In the genomic region with DNA sequence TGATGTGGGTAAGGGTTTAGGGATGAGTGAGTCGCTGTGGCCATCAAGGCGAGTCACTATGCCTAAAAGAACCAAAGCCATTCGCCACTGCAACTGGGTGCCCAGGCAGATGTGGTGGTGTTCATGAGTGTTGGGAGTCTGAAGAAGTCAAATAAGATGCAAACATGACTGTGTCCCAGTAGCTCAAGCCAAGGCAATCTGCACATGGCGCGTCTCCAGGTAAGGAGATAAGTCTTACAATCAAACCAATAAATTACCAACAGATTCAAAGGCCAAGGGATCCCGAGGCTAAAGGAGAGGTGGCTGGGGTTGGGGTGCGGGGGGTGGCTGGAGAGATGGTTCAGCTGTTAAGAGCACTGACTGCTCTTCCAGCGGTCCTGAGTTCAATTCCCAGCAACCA, we compare ENCODE assay signal across 26 mouse cellular contexts. TPM values are rescaled to one million over a fixed set of nuclear protein-coding genes. Genes with fewer than 3 reads are reported as not detected.
DNase-seq lines count a peak whose midpoint lies in the region; ATAC-seq and TF ChIP-seq lines count a peak whose summit lies in the region.
"Had no signal": no experiment of that assay in that cellular context is flagged by ENCODE, and none has a peak within 500 bp of the region (broad histone marks: within the 10 kb centered on the region; RNA-seq: fewer than 3 reads in every experiment).

No protein-coding gene starts in this region.

- H3K36me3 ChIP-seq in intestine, postnatal 0 days (ENCODE audit: control insufficient read depth, insufficient read depth), result no peaks in the 10 kb centered on the region
- no peaks in the 10 kb centered on the region for H3K36me3 ChIP-seq in intestine, embryonic 15.5 days
- H3K36me3 ChIP-seq in small intestine, adult 2 months (ENCODE audit: control insufficient read depth, insufficient read depth, low read length), result no peaks in the 10 kb centered on the region
- H3K36me3 ChIP-seq: G1E had no signal

- TF ChIP-seq POLR2A in small intestine, adult 2 months (IDR thresholded peaks at IDR 0.05; ENCODE audit: low read depth, low read length), result no peak

- 0 out of 2 replicates have a peak, but pooled peaks cover 3% of the 10 kb centered on the region for H3K27me3 ChIP-seq in intestine, postnatal 0 days (replicated peaks; ENCODE audit: control insufficient read depth, insufficient read depth, low read length)
- peaks cover 4% of the 10 kb centered on the region; the same call in 1 of the 2 replicates for H3K27me3 ChIP-seq in intestine, embryonic 15.5 days (replicated peaks)
- no peaks in the 10 kb centered on the region for H3K27me3 ChIP-seq in small intestine, adult 2 months (ENCODE audit: control insufficient read depth, insufficient read depth, low read length)

- H3K9me3 ChIP-seq in intestine, postnatal 0 days (ENCODE audit: control insufficient read depth), result no peaks in the 10 kb centered on the region
- no peaks in the 10 kb centered on the region for H3K9me3 ChIP-seq in intestine, embryonic 15.5 days

- TF ChIP-seq CTCF in intestine, postnatal 0 days (IDR thresholded peaks at IDR 0.05; ENCODE audit: low read depth), result no peak
- no peak for TF ChIP-seq CTCF in small intestine, adult 2 months (IDR thresholded peaks at IDR 0.05; ENCODE audit: extremely low read depth, insufficient read length, insufficient replicate concordance, low read depth, low read length)

- peak; percentile 37 for DNase-seq in cerebellum, adult 9-10 months
- no peak for DNase-seq in cerebellum, adult 11 months
- DNase-seq in cerebellum, postnatal 10 days, result peak; percentile 53 to 56
- no peak for DNase-seq in cerebellum, adult 9-11 months
- no peak for DNase-seq in left cerebral cortex, adult 8-10 months (ENCODE audit: low spot score in 2 of 2)
- DNase-seq: adrenal gland, adult 2 months; adrenal gland, adult 8-10 months; adrenal gland, postnatal 10 days; adrenal gland, postnatal 14 days; adrenal gland, postnatal 25 days; adrenal gland, postnatal 36 days; B cell, adult 2 months had no signal

- no peak overlapping the region for H3K4me3 ChIP-seq in intestine, postnatal 0 days (ENCODE audit: low read depth, low read length)
- no peak overlapping the region for H3K4me3 ChIP-seq in intestine, embryonic 15.5 days (replicated peaks)
- H3K4me3 ChIP-seq in small intestine, adult 2 months (ENCODE audit: low read depth, low read length), result no peak overlapping the region

- H3K27ac ChIP-seq in intestine, postnatal 0 days (ENCODE audit: low read depth, low read length), result no peak overlapping the region
- H3K27ac ChIP-seq in intestine, embryonic 15.5 days, result no peak overlapping the region
- peak overlapping the region; percentile 89 for H3K27ac ChIP-seq in small intestine, adult 2 months (ENCODE audit: insufficient read depth, low read depth, low read length)

- no peak for ATAC-seq in intestine, postnatal 0 days
- no peak for ATAC-seq in intestine, embryonic 15.5 days
- ATAC-seq: activated CD4-positive, CD25-positive, alpha-beta regulatory T cell, adult 4 months; CD4-positive, CD25-positive, alpha-beta regulatory T cell, adult 4 months; Patski had no signal

- 0 out of 2 replicates have a peak, but pooled peaks cover 3% of the 10 kb centered on the region for H3K4me1 ChIP-seq in intestine, postnatal 0 days (replicated peaks; ENCODE audit: control insufficient read depth, insufficient read depth, low read length)
- H3K4me1 ChIP-seq in intestine, embryonic 15.5 days (replicated peaks), result no peaks in the 10 kb centered on the region
- H3K4me1 ChIP-seq in small intestine, adult 2 months (ENCODE audit: control insufficient read depth, insufficient read depth, insufficient read length, low read length), result peaks cover 7% of the 10 kb centered on the region

- H3K9ac ChIP-seq in intestine, postnatal 0 days (ENCODE audit: low read depth, low read length), result no peak overlapping the region
- no peak overlapping the region for H3K9ac ChIP-seq in intestine, embryonic 15.5 days

- H3K4me2 ChIP-seq in intestine, postnatal 0 days (replicated peaks; ENCODE audit: low read depth), result 0 out of 2 replicates have a peak overlapping the region, but pooled peaks have one; percentile 13
- no peak overlapping the region for H3K4me2 ChIP-seq in intestine, embryonic 15.5 days (replicated peaks)

- WGBS in intestine, postnatal 0 days, result 75% methylated on average over 8 of the region's 8 CpGs
- WGBS in intestine, embryonic 15.5 days, result 84% methylated on average over 8 of the region's 8 CpGs
- WGBS in small intestine, adult 2 months, result 48% methylated on average over 8 of the region's 8 CpGs

RNA-seq across cellular contexts. Expression of a gene that starts 6.1 kb away (rescaled TPM):
- not detected in 2 replicates for polyA plus RNA-seq in intestine, postnatal 0 days (2015; fragmentation: Nextera tagmentation; extraction: Ambion mirVana)
- polyA plus RNA-seq in intestine, embryonic 15.5 days (2015; fragmentation: Nextera tagmentation; extraction: Ambion mirVana), result not detected in 2 replicates
- polyA plus RNA-seq in small intestine, adult 2 months (2012; rRNA removed), result not detected in 2 replicates
- not detected for total RNA-seq in left cerebral cortex, adult 8-10 months (2022)
- total RNA-seq: adrenal gland, adult 18-20 months; adrenal gland, adult 2 months; adrenal gland, adult 8-10 months; adrenal gland, postnatal 10 days; adrenal gland, postnatal 14 days; adrenal gland, postnatal 25 days; adrenal gland, postnatal 36 days; adrenal gland, postnatal 4 days; CH12.LX; ES-E14; G1E; MEL had no signal
- polyA plus RNA-seq: activated CD4-positive, CD25-positive, alpha-beta regulatory T cell, adult 4 months; adrenal gland, adult 2 months; brain, embryonic 14.5 days; C2C12; CD4-positive, CD25-positive, alpha-beta regulatory T cell, adult 4 months; G1E; Patski had no signal

RNA-seq across cellular contexts. Expression of a gene that starts 52.6 kb away (rescaled TPM):
- polyA plus RNA-seq in intestine, postnatal 0 days (2015; fragmentation: Nextera tagmentation; extraction: Ambion mirVana), result 4.0 TPM in 2 replicates
- 9.6 and 11.3 TPM in 2 replicates for polyA plus RNA-seq in intestine, embryonic 15.5 days (2015; fragmentation: Nextera tagmentation; extraction: Ambion mirVana)
- 3.1 and 4.8 TPM in 2 replicates for polyA plus RNA-seq in small intestine, adult 2 months (2012; rRNA removed)
- total RNA-seq in left cerebral cortex, adult 8-10 months (2022), result 100 to 1,000 TPM in 3 of 4 experiments, 10 to 100 TPM in 1; 84.7 to 123 (median 111) TPM
- total RNA-seq: MEL had no signal
- polyA plus RNA-seq: activated CD4-positive, CD25-positive, alpha-beta regulatory T cell, adult 4 months; CD4-positive, CD25-positive, alpha-beta regulatory T cell, adult 4 months; G1E had no signal

Comparison
In these comparisons a context has a peak if more than half of its experiments do, and no peak if none do; other contexts are left out.
1. DNase-seq: peak in cerebellum, adult 9-10 months (single experiment) and cerebellum, postnatal 10 days (2 of 2); none in cerebellum, adult 11 months (single experiment), cerebellum, adult 9-11 months (single experiment) and left cerebral cortex, adult 8-10 months (0 of 2).